Mouse (Mus musculus): ENCODE measurements at regions not wholly inside any gene's neighbourhood (a gene's known extent, or its start where the extent isn't known, plus 50 kb on each side); places are given as distances from the start of the nearest gene placed in this dataset.

DNA sequence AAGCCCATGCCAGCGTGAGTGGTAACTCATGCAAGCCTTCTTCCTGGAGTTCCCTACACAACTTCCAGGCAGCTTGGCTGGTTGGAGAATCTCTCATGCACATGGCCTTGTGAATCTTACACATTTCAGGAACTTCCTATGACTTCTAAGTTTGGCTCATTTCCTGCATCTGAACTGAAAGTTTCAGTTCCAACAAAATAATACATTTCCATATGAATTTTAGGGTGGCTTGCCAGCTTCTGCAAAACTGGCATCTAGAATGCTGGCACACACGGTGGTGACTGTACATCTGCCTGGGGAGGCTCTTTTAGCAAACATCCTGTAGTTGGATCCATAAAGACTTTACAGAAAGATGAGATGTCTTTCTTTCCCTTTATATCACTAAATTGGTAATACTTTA is 110.6 kb upstream of the Kbtbd8 start:
- no peak overlapping the region for H3K27ac ChIP-seq (ENCODE audit: control insufficient read depth, insufficient read depth, low read depth, low read length, poor library complexity)
- no peaks in the 10 kb centered on the region for H3K4me1 ChIP-seq (ENCODE audit: control insufficient read depth, insufficient read depth, low read length)
- H3K4me3 ChIP-seq (replicated peaks; ENCODE audit: control insufficient read depth, low read depth, low read length), result no peak overlapping the region
- TF ChIP-seq CTCF (IDR thresholded peaks at IDR 0.05; ENCODE audit: control insufficient read depth, insufficient read depth, low read length) (no peak), POLR2A (IDR thresholded peaks at IDR 0.05; ENCODE audit: borderline replicate concordance, control insufficient read depth, low read depth, low read length) (no peak)
- WGBS, result 79% methylated on average over 2 of the region's 2 CpGs

DNA sequence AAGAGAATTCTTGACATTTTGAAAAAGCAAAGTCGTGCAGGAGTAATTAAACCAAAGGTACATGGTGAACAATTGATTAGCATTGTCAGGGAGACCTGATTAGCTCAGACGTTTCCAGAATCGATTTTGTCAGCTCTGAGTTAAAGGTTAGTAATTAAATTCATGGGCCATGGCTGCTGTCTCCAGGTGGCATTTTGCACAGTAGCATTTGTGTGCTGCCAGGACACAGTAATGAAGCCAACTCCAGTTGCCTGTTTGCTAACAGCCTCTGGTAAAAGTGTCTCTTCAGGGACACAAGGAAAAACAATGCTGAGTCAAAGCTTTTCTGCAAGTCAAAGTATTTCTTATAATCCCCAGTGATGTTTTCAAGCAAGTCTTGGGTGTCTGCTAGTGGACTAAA is 113.3 kb upstream of the Kbtbd8 start:
- WGBS, result 69% methylated on average over 3 of the region's 3 CpGs
- Histone ChIP-seq H3K4me1 (ENCODE audit: control insufficient read depth, insufficient read depth, low read length) (no peaks in the 10 kb centered on the region; the same call in 1 of the 2 replicates), H3K27ac (ENCODE audit: control insufficient read depth, insufficient read depth, low read depth, low read length, poor library complexity) (no peak overlapping the region), H3K4me3 (replicated peaks; ENCODE audit: control insufficient read depth, low read depth, low read length) (no peak overlapping the region)
- TF ChIP-seq CTCF (IDR thresholded peaks at IDR 0.05; ENCODE audit: control insufficient read depth, insufficient read depth, low read length) (no peak), POLR2A (IDR thresholded peaks at IDR 0.05; ENCODE audit: borderline replicate concordance, control insufficient read depth, low read depth, low read length) (no peak)

DNA sequence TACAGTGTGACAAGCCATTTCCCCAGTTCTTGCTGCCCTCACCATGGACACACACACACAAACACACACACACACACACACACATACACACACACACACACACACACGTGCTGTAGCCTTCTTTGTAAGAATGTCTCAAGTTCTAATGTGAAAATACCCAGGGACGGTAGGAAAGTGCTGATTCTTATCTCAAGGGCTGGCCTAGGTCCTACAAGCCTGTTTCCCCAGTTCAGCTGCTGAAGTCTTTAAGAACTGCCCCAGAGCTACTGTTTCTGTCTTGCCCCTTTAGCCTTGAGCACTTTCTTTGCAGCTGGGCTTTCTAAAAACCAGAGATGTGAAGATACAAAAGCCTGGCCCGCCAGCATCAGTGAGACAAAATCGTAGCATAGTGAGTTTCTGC is 117.5 kb upstream of the Kbtbd8 start:
- WGBS, result 37% methylated on average over 4 of the region's 4 CpGs
- Histone ChIP-seq H3K4me1 (ENCODE audit: control insufficient read depth, insufficient read depth, low read length) (no peaks in the 10 kb centered on the region; the same call in 1 of the 2 replicates), H3K27ac (ENCODE audit: control insufficient read depth, insufficient read depth, low read depth, low read length, poor library complexity) (no peak overlapping the region), H3K4me3 (replicated peaks; ENCODE audit: control insufficient read depth, low read depth, low read length) (no peak overlapping the region)
- no peak for TF ChIP-seq CTCF (IDR thresholded peaks at IDR 0.05; ENCODE audit: control insufficient read depth, insufficient read depth, low read length)
- TF ChIP-seq POLR2A (IDR thresholded peaks at IDR 0.05; ENCODE audit: borderline replicate concordance, control insufficient read depth, low read depth, low read length), result no peak

DNA sequence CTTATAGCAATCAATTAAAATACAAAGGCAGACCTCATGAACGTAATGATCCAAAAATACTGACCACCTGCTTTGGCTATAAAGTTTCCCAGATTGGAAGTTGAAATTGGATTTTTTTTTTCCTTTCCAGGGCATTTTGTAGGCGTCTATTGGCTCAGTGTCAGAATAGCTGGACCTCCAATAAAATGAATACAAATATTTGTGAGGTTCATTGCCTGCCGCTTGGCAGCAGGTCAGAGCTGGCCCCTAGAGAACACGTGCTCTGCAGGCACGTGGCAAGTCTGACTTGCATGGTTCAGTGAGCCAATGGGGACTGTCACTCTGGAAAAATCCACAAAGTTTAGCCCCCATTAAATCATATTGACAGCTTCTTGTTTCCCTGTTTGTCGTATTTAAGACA is 118.0 kb upstream of the Kbtbd8 start:
- Histone ChIP-seq H3K4me3 (replicated peaks; ENCODE audit: control insufficient read depth, low read depth, low read length) (no peak overlapping the region), H3K27ac (ENCODE audit: control insufficient read depth, insufficient read depth, low read depth, low read length, poor library complexity) (no peak overlapping the region), H3K4me1 (ENCODE audit: control insufficient read depth, insufficient read depth, low read length) (no peaks in the 10 kb centered on the region; the same call in 1 of the 2 replicates)
- 42% methylated on average over 6 of the region's 6 CpGs for WGBS
- TF ChIP-seq POLR2A (IDR thresholded peaks at IDR 0.05; ENCODE audit: borderline replicate concordance, control insufficient read depth, low read depth, low read length), result no peak
- no peak for TF ChIP-seq CTCF (IDR thresholded peaks at IDR 0.05; ENCODE audit: control insufficient read depth, insufficient read depth, low read length)

DNA sequence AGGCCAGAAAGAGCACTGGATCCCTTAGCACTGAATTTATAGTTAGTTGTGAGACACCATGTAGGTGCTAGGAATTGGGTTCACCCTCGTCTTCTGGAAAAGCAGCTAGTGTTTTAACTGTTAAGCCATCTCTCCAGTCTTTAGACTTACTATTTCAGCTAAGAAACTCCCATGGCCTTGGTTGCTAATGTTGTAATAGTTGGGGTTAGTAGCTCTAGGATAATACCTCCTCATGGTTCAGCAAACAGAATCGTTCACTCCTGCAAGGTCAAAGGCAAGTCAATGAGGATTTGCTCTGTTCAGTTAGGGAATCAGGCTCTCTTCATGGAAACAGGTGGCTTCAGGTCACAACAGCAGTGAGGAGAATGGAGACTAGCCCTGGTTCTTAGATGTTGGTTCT is 118.7 kb upstream of the Kbtbd8 start:
- H3K4me3 ChIP-seq (replicated peaks; ENCODE audit: control insufficient read depth, low read depth, low read length), result no peak overlapping the region
- WGBS, result 81% methylated on average over 2 of the region's 2 CpGs
- TF ChIP-seq POLR2A (IDR thresholded peaks at IDR 0.05; ENCODE audit: borderline replicate concordance, control insufficient read depth, low read depth, low read length) (no peak), CTCF (IDR thresholded peaks at IDR 0.05; ENCODE audit: control insufficient read depth, insufficient read depth, low read length) (no peak)
- H3K27ac ChIP-seq (ENCODE audit: control insufficient read depth, insufficient read depth, low read depth, low read length, poor library complexity), result no peak overlapping the region
- H3K4me1 ChIP-seq (ENCODE audit: control insufficient read depth, insufficient read depth, low read length), result no peaks in the 10 kb centered on the region; the same call in 1 of the 2 replicates

DNA sequence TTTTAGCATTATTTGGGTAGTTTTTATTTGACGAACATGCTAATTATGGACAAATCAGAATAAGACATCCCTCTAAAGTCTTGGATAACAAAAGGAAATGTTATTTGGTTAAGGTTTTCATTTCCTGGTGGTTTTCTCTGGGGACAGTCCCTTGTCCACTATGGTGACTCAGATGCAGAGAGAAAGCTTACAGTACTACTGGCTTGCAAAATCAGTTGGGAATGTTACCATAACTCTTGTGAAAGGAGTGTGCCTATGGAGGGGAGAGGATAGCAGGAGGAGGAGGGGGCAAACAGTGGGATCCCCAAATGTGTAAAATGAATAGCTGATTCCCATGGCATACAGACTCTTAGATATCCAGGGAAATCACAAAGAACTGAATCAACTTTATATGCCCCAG is 122.7 kb upstream of the Kbtbd8 start:
- H3K4me1 ChIP-seq (ENCODE audit: control insufficient read depth, insufficient read depth, low read length), result no peaks in the 10 kb centered on the region; the same call in 1 of the 2 replicates
- H3K27ac ChIP-seq (ENCODE audit: control insufficient read depth, insufficient read depth, low read depth, low read length, poor library complexity), result no peak overlapping the region
- 86% methylated on average over 1 of the region's 1 CpGs for WGBS
- no peak for TF ChIP-seq CTCF (IDR thresholded peaks at IDR 0.05; ENCODE audit: control insufficient read depth, insufficient read depth, low read length)
- TF ChIP-seq POLR2A (IDR thresholded peaks at IDR 0.05; ENCODE audit: borderline replicate concordance, control insufficient read depth, low read depth, low read length), result no peak
- H3K4me3 ChIP-seq (replicated peaks; ENCODE audit: control insufficient read depth, low read depth, low read length), result no peak overlapping the region

DNA sequence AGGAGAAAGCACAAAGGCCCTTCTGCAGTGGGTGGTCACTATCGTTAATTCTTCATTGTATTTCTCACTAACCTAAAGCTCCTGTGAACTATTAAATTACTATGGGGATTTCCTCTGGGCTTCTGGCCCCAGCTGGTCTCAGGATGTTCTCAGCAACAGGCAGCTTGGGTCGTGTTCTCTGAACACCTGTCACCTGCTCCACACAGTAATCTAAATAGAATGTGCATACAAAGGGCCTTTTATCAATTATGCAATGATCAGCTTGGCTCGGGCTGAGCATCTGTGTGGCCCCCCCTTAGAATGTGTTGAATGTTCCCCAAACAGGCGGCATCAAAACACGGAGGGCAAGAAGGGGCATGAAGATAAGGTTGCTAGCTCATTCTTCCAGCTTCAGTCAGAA is 129.6 kb upstream of the Kbtbd8 start:
- Histone ChIP-seq H3K4me1 (ENCODE audit: control insufficient read depth, insufficient read depth, low read length) (no peaks in the 10 kb centered on the region), H3K27ac (ENCODE audit: control insufficient read depth, insufficient read depth, low read depth, low read length, poor library complexity) (no peak overlapping the region), H3K4me3 (replicated peaks; ENCODE audit: control insufficient read depth, low read depth, low read length) (no peak overlapping the region)
- TF ChIP-seq POLR2A (IDR thresholded peaks at IDR 0.05; ENCODE audit: borderline replicate concordance, control insufficient read depth, low read depth, low read length) (no peak), CTCF (IDR thresholded peaks at IDR 0.05; ENCODE audit: control insufficient read depth, insufficient read depth, low read length) (no peak)
- 67% methylated on average over 5 of the region's 5 CpGs for WGBS

DNA sequence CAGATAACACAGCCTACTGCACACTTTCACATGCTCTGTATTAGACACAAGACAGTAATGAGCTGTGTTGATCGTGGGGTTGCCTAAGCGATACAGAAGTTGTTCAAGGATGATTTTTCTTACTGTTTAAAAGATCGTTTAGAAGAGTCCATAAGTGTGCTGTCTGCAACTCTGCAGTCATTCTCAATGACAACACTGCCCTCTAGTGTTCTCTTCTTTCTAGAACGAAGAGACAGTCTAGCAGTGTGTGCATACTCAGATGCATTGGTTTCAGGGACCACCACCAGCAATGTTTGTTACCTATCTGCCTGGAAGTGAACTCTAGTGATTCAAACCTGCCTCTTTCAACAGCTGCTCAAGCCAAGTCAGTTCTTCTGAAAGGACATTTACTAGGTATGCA is 130.7 kb upstream of the Kbtbd8 start:
- Histone ChIP-seq H3K4me3 (replicated peaks; ENCODE audit: control insufficient read depth, low read depth, low read length) (no peak overlapping the region), H3K4me1 (ENCODE audit: control insufficient read depth, insufficient read depth, low read length) (no peaks in the 10 kb centered on the region), H3K27ac (ENCODE audit: control insufficient read depth, insufficient read depth, low read depth, low read length, poor library complexity) (no peak overlapping the region)
- TF ChIP-seq POLR2A (IDR thresholded peaks at IDR 0.05; ENCODE audit: borderline replicate concordance, control insufficient read depth, low read depth, low read length), result no peak
- TF ChIP-seq CTCF (IDR thresholded peaks at IDR 0.05; ENCODE audit: control insufficient read depth, insufficient read depth, low read length), result peak; percentile 30
- WGBS, result 17% methylated on average over 4 of the region's 4 CpGs

DNA sequence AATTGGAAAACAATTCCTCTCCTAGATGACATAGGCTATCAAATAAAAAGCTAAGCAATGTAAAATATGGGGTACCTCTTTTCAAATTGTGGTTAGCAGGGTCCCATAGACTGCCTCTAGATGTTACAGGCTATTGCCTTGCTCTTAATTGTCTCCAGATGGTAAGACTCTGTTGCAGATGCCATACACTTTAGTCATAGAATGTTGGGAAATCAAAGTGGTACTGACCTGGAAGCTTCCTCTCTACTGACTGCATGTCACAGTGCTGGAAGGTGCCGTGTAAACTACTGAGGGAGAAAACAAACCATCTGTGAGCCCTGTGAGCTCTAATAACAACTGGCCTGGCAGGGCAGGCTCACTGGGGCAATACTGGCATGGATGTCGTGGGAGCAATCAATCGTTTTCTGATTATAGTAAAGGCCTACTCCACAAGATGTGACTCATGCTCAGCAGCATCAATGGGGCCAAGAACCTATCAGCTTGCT is 132.6 kb upstream of the Kbtbd8 start:
- TF ChIP-seq CTCF (IDR thresholded peaks at IDR 0.05; ENCODE audit: control insufficient read depth, insufficient read depth, low read length) (no peak), POLR2A (IDR thresholded peaks at IDR 0.05; ENCODE audit: borderline replicate concordance, control insufficient read depth, low read depth, low read length) (no peak)
- Histone ChIP-seq H3K4me1 (ENCODE audit: control insufficient read depth, insufficient read depth, low read length) (no peaks in the 10 kb centered on the region), H3K27ac (ENCODE audit: control insufficient read depth, insufficient read depth, low read depth, low read length, poor library complexity) (no peak overlapping the region), H3K4me3 (replicated peaks; ENCODE audit: control insufficient read depth, low read depth, low read length) (no peak overlapping the region)
- WGBS, result 77% methylated on average over 3 of the region's 3 CpGs

All from bone marrow, adult 2 months (tissue).